Mouse (Mus musculus) intestine, embryonic 16.5 days (tissue): ENCODE measurements around the gene Gpd1l. TPM values are rescaled to one million over a fixed set of nuclear protein-coding genes. Genes with fewer than 3 reads are reported as not detected.

Source experiments
- ATAC-seq: fragments of 200-750 bp; cut with Nextera tagmentation; 2 replicates; pipeline ENCODE4 v1.8.0; 2017; ENCODE audit warnings: moderate TSS enrichment, moderate library complexity
- H3K27ac ChIP-seq: fragments of 300-500 bp; sonication (generic); 2 replicates; pipeline ENCODE4 v1.5.1; 2014; ENCODE audit warnings: mild to moderate bottlenecking, low read length
- H3K27me3 ChIP-seq: fragments of 300-500 bp; sonication (generic); replicated peaks from 2 replicates; pipeline ENCODE4 v1.6.1; 2014; ENCODE audit warnings: low read length, control low read depth, mixed read lengths; ENCODE audit not compliant: control insufficient read depth, insufficient read depth
- H3K36me3 ChIP-seq: fragments of 300-500 bp; sonication (generic); 2 replicates; pipeline ENCODE4 v1.6.1; 2014; ENCODE audit warnings: low read length, control low read depth; ENCODE audit not compliant: control insufficient read depth, insufficient read depth
- H3K4me1 ChIP-seq: fragments of 300-500 bp; sonication (generic); 2 replicates; pipeline ENCODE4 v1.6.1; 2014; ENCODE audit warnings: low read length, control low read depth, mixed read lengths; ENCODE audit not compliant: control insufficient read depth, insufficient read depth
- H3K4me2 ChIP-seq: fragments of 300-500 bp; sonication (generic); 2 replicates; pipeline ENCODE4 v1.6.1; 2014; ENCODE audit warnings: low read depth, low read length, control low read depth
- H3K4me3 ChIP-seq: fragments of 300-500 bp; sonication (generic); 2 replicates; pipeline ENCODE4 v1.5.1; 2014; ENCODE audit warnings: mild to moderate bottlenecking, low read length
- H3K9ac ChIP-seq: fragments of 300-500 bp; sonication (generic); 2 replicates; pipeline ENCODE4 v1.6.1; 2014; ENCODE audit warnings: low read depth, low read length
- H3K9me3 ChIP-seq: fragments of 300-500 bp; sonication (generic); 2 replicates; pipeline ENCODE4 v1.6.1; 2016; ENCODE audit warnings: low read length, control low read depth; ENCODE audit not compliant: control insufficient read depth
- WGBS: fragments of 180-500 bp; shearing (Covaris S2); extraction: QIAGEN DNeasy Blood & Tissue Kit; methylation state at CpG from one replicate; pipeline ENCODE4 v1.1.7; 2014; 5-methylcytosine and 5-hydroxymethylcytosine counted together
- polyA plus RNA-seq: library from polyadenylated mRNA; unstranded; fragments of >200 nt; fragmentation: Nextera tagmentation; extraction: Ambion mirVana; gene quantifications from 2 replicates; pipeline ENCODE4 v1.2.1, GENCODE M21; 2015

The Gpd1l gene
- polyA plus RNA-seq, 1 experiment from 2014 or later, result 25.4 TPM

DNA sequence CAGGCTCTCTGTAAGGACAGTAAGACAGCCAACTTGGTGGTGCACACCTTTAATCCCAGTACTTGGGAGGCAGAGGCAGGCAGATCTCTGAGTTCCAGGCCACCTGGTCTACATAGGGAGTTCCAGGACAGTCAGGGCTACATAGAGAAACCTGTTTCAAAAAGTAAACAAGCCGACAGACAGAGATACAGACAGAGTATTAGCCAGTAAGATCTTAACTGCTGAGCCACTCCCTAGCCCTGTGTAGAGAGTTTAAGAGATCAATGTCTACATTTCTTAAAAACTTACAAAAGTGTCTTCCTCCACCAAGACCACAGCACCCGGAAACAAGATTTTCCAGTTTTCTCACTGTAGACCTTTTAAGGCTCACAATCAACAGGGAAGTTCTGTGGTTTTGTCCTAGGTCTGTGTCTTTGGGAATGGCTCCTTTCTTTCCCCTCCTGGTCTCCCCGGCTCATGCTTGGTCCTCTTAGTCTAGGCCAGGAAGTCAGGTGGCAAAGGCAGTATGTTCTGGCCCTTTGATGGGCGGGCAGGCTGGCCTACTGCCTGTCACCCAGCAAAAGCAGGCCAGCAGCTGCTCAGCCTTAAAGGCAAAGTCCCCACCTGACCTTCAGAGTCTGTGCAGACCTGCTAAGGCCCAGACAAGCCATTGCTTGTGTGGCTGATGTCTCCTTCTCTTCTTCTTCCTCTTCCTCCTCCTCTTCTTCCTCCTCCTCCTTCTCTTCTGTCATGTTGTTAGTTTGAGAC is 26.4 kb upstream of the Gpd1l start:
- peak; percentile 71 for ATAC-seq
- no peaks in the 10 kb centered on the region for H3K9me3 ChIP-seq
- no peak overlapping the region for H3K4me2 ChIP-seq
- no peaks in the 10 kb centered on the region for H3K4me1 ChIP-seq
- H3K36me3 ChIP-seq, result no peaks in the 10 kb centered on the region
- WGBS, result 57% methylated on average over 4 of the region's 4 CpGs
- H3K27ac ChIP-seq, result peak overlapping the region; percentile 74
- H3K4me3 ChIP-seq, result no peak overlapping the region
- H3K27me3 ChIP-seq, result no peaks in the 10 kb centered on the region
- H3K9ac ChIP-seq, result no peak overlapping the region

DNA sequence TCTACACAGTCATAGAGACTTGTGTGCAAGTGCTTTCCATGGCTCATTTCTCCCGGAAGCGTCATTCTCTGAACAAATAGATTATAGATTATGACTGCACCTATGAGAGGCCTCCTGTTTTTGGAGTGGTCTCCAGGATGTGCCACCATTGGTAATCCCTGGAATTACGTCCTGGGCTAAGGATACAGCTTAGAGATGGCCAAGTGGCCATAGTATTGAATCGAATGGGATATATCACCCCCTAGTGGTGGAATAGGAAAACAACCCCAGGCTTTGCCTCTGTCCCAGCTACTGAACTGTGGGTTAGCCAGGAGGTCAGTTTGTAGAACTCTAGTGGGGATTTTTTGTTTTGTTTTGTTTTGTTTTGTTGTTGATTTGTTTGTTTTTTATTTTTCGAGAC is 23.2 kb upstream of the Gpd1l start:
- ATAC-seq, result peak; percentile 54
- H3K36me3 ChIP-seq, result no peaks in the 10 kb centered on the region
- H3K4me2 ChIP-seq, result no peak overlapping the region
- no peak overlapping the region for H3K4me3 ChIP-seq
- no peaks in the 10 kb centered on the region for H3K27me3 ChIP-seq
- WGBS, result 40% methylated on average over 5 of the region's 5 CpGs
- no peaks in the 10 kb centered on the region; the same call in 1 of the 2 replicates for H3K9me3 ChIP-seq
- H3K4me1 ChIP-seq, result no peaks in the 10 kb centered on the region
- H3K27ac ChIP-seq, result peak overlapping the region; percentile 28; the same call in 1 of the 2 replicates
- H3K9ac ChIP-seq, result no peak overlapping the region

DNA sequence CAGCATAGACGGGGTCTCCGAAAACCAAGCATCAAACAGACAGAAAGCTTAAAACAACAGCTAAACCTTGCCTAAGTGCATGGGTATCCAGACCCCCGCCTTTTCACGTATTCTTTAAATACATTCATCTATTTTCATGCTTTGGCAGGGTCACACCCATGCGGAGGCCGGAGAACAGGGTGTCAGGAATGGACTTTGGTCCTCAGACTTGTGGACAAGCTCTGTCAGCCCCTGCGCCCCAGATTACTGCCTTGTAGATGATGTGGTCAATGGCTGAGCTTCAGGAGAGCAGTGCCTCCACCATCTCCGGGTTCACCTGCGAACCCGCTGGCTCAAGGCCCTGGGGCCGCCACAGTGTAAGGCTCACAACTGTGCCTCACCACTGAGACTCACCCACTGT is 21.6 kb upstream of the Gpd1l start:
- Histone ChIP-seq H3K4me3 (no peak overlapping the region), H3K27ac (peak overlapping the region; percentile 55), H3K4me1 (peaks cover 7% of the 10 kb centered on the region), H3K27me3 (no peaks in the 10 kb centered on the region), H3K9ac (no peak overlapping the region), H3K36me3 (no peaks in the 10 kb centered on the region), H3K4me2 (no peak overlapping the region), H3K9me3 (no peaks in the 10 kb centered on the region; the same call in 1 of the 2 replicates)
- peak; percentile 66 for ATAC-seq
- 77% methylated on average over 11 of the region's 11 CpGs for WGBS

DNA sequence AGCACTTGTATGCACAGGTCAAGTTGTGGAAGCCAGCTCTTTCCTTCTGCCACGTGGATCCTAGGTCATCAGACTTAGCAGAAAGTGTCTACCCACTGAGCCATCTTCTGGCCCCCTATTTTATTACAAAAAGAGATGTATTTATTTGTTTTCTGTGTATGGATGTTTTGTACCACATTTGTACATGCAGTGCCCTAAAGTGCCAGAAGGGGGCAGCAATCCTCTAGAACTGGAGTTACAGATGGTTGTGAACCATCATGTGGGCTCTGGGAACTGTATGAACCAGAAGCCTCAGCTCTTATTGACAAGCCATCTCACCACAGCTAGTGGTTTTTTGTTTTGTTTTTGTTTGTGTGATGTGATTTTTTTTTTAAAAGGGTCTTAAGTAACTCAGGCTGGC is 19.1 kb upstream of the Gpd1l start:
- no peak for ATAC-seq
- Histone ChIP-seq H3K27me3 (no peaks in the 10 kb centered on the region), H3K27ac (no peak overlapping the region), H3K4me1 (peaks cover 13% of the 10 kb centered on the region), H3K9me3 (no peaks in the 10 kb centered on the region; the same call in 1 of the 2 replicates), H3K4me3 (no peak overlapping the region), H3K36me3 (no peaks in the 10 kb centered on the region), H3K4me2 (no peak overlapping the region), H3K9ac (no peak overlapping the region)
- WGBS, result 52% methylated on average over 1 of the region's 1 CpGs

DNA sequence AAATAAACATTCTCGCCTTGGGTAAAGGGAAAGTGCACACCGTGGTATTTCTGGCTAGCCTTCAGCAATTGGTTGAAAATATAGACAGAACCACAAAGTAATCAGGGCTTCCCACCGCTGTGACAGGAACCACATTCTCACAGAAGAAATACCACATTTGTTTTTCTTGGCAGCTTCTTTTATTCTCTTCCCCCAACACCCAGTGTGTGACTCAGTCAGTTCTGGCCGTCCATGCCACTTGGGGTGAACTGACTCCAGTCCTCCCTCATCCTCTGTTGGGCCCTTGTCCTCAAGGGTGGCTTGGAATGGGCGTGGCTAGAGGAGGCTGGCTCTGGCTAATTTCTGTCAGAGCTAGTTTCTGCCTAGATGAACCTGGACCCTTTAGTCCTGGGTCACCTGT is 14.6 kb upstream of the Gpd1l start:
- H3K4me3 ChIP-seq, result no peak overlapping the region
- no peaks in the 10 kb centered on the region for H3K36me3 ChIP-seq
- H3K4me1 ChIP-seq, result peaks cover 13% of the 10 kb centered on the region
- no peak overlapping the region for H3K4me2 ChIP-seq
- peak overlapping the region; percentile 52; the same call in 1 of the 2 replicates for H3K27ac ChIP-seq
- H3K27me3 ChIP-seq, result no peaks in the 10 kb centered on the region
- ATAC-seq, result peak; percentile 39; the same call in 1 of the 2 replicates
- H3K9ac ChIP-seq, result no peak overlapping the region
- H3K9me3 ChIP-seq, result no peaks in the 10 kb centered on the region; the same call in 1 of the 2 replicates
- 45% methylated on average over 5 of the region's 5 CpGs for WGBS

DNA sequence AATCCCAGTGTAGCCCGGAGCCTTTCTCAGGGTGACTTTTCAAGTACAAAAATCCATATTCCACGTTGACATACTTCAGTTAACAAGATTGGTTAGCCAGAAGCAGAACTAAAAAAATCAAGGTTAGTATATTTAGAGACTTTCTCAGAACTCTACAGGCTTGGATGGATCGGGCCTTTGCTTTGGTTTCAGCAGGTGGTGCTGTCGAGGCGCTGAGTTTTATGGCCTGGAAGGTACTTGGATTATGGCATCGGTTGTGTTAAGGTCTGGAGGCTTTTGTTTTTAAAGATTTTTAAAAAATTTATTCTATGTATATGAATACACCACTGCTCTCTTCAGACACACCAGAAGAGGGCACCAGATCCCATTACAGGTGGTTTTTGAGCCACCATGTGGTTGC is 11.8 kb upstream of the Gpd1l start:
- no peaks in the 10 kb centered on the region for H3K36me3 ChIP-seq
- H3K27ac ChIP-seq, result no peak overlapping the region
- no peak overlapping the region for H3K4me3 ChIP-seq
- 88% methylated on average over 6 of the region's 6 CpGs for WGBS
- no peak overlapping the region for H3K9ac ChIP-seq
- peaks cover 9% of the 10 kb centered on the region for H3K4me1 ChIP-seq
- H3K9me3 ChIP-seq, result 0 out of 2 replicates have a peak, but pooled peaks cover 3% of the 10 kb centered on the region
- ATAC-seq, result no peak
- H3K27me3 ChIP-seq, result no peaks in the 10 kb centered on the region
- no peak overlapping the region for H3K4me2 ChIP-seq

DNA sequence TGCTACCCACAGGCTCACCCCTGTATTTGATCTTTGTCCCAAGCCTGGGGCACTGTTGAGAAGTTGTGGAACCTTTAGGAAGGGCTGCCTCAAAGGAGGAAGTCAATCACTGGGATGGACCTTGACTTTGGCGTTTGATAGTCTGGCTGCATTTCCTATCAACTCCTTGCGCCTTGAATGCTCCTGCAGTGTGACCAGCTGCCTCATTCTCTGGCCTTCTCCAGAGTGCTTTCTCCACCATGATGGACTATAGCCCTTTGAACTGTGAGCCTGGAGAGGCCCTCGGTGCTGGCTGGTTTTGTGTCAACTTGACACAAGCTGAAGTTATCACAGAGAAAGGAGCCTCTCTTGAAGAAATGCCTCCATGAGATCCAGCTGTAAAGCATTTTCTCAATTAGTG is 10.9 kb upstream of the Gpd1l start:
- H3K36me3 ChIP-seq, result no peaks in the 10 kb centered on the region
- WGBS, result 80% methylated on average over 3 of the region's 3 CpGs
- H3K4me3 ChIP-seq, result no peak overlapping the region
- H3K9me3 ChIP-seq, result 0 out of 2 replicates have a peak, but pooled peaks cover 3% of the 10 kb centered on the region
- H3K27me3 ChIP-seq, result no peaks in the 10 kb centered on the region
- no peak overlapping the region for H3K9ac ChIP-seq
- peaks cover 3% of the 10 kb centered on the region; the same call in 1 of the 2 replicates for H3K4me1 ChIP-seq
- ATAC-seq, result peak; percentile 57
- H3K27ac ChIP-seq, result no peak overlapping the region
- H3K4me2 ChIP-seq, result no peak overlapping the region

DNA sequence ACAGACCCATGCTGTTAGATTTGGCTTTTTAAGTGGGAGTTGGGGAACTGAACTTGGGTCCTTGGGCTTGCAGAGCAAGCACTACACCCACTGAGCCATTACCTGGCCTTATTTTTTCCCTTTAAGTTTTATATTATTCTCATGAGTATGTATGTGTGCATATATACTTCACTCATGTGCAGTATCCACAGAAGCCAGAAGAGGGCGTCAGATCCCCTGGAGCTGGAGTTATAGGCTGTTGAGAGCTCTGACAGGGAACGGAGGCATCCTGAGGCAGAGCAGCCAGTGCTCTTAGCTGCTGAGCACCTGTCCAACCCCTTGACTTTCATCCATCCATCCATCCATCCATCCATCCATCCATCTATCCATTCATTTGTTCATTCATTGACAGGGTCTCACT is 2.9 kb upstream of the Gpd1l start:
- no peak overlapping the region for H3K9ac ChIP-seq
- no peak overlapping the region for H3K27ac ChIP-seq
- H3K4me1 ChIP-seq, result peaks cover 7% of the 10 kb centered on the region; the same call in 1 of the 2 replicates
- H3K36me3 ChIP-seq, result no peaks in the 10 kb centered on the region
- 68% methylated on average over 2 of the region's 2 CpGs for WGBS
- H3K9me3 ChIP-seq, result 0 out of 2 replicates have a peak, but pooled peaks cover 1% of the 10 kb centered on the region
- H3K4me2 ChIP-seq, result no peak overlapping the region
- H3K27me3 ChIP-seq, result no peaks in the 10 kb centered on the region
- no peak for ATAC-seq
- H3K4me3 ChIP-seq, result no peak overlapping the region

DNA sequence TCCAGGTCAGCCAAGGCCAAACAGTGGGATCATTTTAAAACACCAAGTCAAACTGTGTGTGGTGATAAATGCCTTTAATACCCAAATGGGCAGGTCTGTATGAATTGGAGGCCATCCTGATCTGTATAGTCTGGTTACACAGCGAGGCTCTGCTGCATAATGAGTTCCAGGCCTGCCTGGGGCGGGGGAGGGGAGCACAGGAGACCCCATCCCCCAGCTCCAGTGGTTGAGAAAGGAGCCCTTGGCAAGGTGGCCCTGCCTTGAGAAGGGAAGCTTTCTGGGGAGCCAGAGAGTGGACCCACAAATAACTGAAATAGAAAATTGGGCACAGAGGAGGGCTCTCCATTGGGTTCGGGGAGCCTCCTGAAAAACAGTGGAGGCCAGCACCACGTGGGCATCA is 1.5 kb upstream of the Gpd1l start:
- 81% methylated on average over 4 of the region's 4 CpGs for WGBS
- H3K27me3 ChIP-seq, result no peaks in the 10 kb centered on the region
- H3K9me3 ChIP-seq, result no peaks in the 10 kb centered on the region

More for the DNA sequence above, 1.5 kb upstream of the Gpd1l start:
- Histone ChIP-seq H3K4me3 (no peak overlapping the region), H3K36me3 (no peaks in the 10 kb centered on the region), H3K4me1 (peaks cover 7% of the 10 kb centered on the region; the same call in 1 of the 2 replicates), H3K9ac (no peak overlapping the region), H3K4me2 (no peak overlapping the region), H3K27ac (no peak overlapping the region)
- no peak for ATAC-seq
